Mouse (Mus musculus): ENCODE results near the gene Rasgef1b. TPM values are rescaled to one million over a fixed set of nuclear protein-coding genes. Genes with fewer than 3 reads are reported as not detected.

The Rasgef1b gene
- polyA plus RNA-seq, 1 experiment from 2014 or later, result 83.7 TPM

DNA sequence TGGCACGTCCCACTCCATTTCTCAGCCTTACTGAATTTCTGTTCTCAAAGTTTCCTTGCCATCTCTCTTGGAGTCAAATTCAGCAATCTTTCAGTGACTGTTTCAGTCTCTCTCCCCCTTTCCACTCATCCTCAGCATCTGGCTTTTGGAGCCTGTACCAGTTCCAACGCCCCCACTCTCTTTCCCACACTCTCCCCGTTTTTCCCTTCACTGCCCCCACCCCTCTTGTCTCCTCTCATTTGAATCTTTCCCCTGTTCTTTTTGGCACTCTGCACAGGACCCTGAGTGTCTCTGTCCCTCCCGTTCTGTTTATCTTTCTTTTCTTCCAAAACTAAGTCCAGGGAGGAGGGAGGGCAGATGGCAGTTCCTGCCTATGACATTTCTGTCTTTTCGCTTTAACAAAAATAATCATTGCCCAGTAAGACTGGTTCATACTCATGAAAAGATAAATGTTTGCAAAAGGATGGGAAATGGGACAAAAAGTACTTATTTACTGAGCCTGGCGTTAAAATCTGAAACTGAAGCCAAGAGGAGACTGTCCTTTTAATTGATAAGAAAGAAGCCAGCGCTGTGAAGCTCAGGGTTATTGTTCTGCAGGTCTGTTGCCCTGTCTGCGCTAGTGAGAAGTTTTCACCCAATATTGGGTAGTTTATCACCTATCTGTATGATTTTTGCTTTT lies 388.4 kb downstream of the Rasgef1b start:
- Histone ChIP-seq H3K36me3 (ENCODE audit: control insufficient read depth, insufficient read depth, low read length) (no peaks in the 10 kb centered on the region), H3K27me3 (ENCODE audit: control insufficient read depth, insufficient read depth, low read length) (no peaks in the 10 kb centered on the region), H3K9me3 (ENCODE audit: control insufficient read depth, low read length) (no peaks in the 10 kb centered on the region), H3K4me1 (ENCODE audit: control insufficient read depth, insufficient read depth, low read length) (no peaks in the 10 kb centered on the region), H3K9ac (replicated peaks; ENCODE audit: low read depth, low read length) (no peak overlapping the region), H3K4me3 (ENCODE audit: low read depth, low read length) (no peak overlapping the region), H3K27ac (ENCODE audit: low read depth, low read length) (no peak overlapping the region), H3K4me2 (ENCODE audit: low read depth, low read length) (no peak overlapping the region)
- no peak for ATAC-seq (ENCODE audit: low read depth)
- 72% methylated on average over 8 of the region's 8 CpGs for WGBS

GRCm38 (mm10) chr5:99339790-99340189 lies 389.1 kb downstream of the Rasgef1b start:
- no peaks in the 10 kb centered on the region for H3K9me3 ChIP-seq (ENCODE audit: control insufficient read depth, low read length)
- 71% methylated on average over 15 of the region's 15 CpGs for WGBS
- no peaks in the 10 kb centered on the region for H3K36me3 ChIP-seq (ENCODE audit: control insufficient read depth, insufficient read depth, low read length)
- no peaks in the 10 kb centered on the region for H3K4me1 ChIP-seq (ENCODE audit: control insufficient read depth, insufficient read depth, low read length)
- no peak overlapping the region for H3K4me3 ChIP-seq (ENCODE audit: low read depth, low read length)
- H3K9ac ChIP-seq (replicated peaks; ENCODE audit: low read depth, low read length), result no peak overlapping the region
- ATAC-seq (ENCODE audit: low read depth), result no peak
- no peak overlapping the region for H3K4me2 ChIP-seq (ENCODE audit: low read depth, low read length)
- H3K27ac ChIP-seq (ENCODE audit: low read depth, low read length), result no peak overlapping the region
- no peaks in the 10 kb centered on the region for H3K27me3 ChIP-seq (ENCODE audit: control insufficient read depth, insufficient read depth, low read length)

DNA sequence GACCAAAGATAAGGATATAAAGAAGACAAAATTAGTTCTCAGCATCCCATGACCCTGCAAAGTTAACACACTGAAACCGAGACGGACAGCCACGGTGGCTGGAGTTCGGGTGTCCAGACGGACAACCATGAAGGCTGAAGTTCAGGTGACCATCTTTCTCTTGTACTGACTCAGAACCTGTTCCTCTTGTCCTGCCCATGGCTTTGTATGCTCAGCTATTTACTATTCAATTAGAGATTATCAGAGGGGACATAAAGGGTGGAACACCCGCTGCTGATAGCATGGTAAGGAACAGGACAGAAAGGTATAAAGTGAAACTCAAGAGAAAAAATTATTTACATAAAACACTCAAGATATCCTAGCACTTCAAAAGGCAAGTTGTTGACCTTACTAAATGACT lies 390.0 kb downstream of the Rasgef1b start:
- no peak overlapping the region for H3K4me3 ChIP-seq (ENCODE audit: low read depth, low read length)
- H3K4me2 ChIP-seq (ENCODE audit: low read depth, low read length), result no peak overlapping the region
- no peaks in the 10 kb centered on the region for H3K36me3 ChIP-seq (ENCODE audit: control insufficient read depth, insufficient read depth, low read length)
- H3K9ac ChIP-seq (replicated peaks; ENCODE audit: low read depth, low read length), result no peak overlapping the region
- no peak overlapping the region for H3K27ac ChIP-seq (ENCODE audit: low read depth, low read length)
- no peak for ATAC-seq (ENCODE audit: low read depth)
- WGBS, result 95% methylated on average over 6 of the region's 6 CpGs
- H3K9me3 ChIP-seq (ENCODE audit: control insufficient read depth, low read length), result no peaks in the 10 kb centered on the region
- H3K27me3 ChIP-seq (ENCODE audit: control insufficient read depth, insufficient read depth, low read length), result no peaks in the 10 kb centered on the region
- H3K4me1 ChIP-seq (ENCODE audit: control insufficient read depth, insufficient read depth, low read length), result no peaks in the 10 kb centered on the region

DNA sequence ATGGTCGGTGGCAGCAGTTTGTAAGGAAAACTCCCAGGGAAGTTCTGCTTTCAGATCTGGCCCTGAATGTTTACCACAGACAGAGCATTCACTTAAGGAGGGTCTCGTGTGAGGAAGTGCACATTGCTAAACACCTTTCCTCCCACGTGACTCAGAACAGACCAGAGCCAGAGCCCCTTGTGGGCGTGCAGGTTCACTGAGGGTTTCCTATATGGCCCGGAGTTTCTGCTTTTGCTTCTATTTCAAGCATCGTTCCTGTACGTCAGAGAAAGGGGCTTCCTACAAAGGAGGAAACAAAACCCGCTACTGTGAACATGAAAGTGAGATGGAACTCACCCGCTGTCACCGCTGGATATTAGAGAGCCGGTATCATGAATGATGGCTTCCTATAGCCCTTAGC lies 392.4 kb downstream of the Rasgef1b start:
- ATAC-seq (ENCODE audit: low read depth), result no peak
- no peaks in the 10 kb centered on the region for H3K9me3 ChIP-seq (ENCODE audit: control insufficient read depth, low read length)
- no peaks in the 10 kb centered on the region for H3K4me1 ChIP-seq (ENCODE audit: control insufficient read depth, insufficient read depth, low read length)
- no peak overlapping the region for H3K9ac ChIP-seq (replicated peaks; ENCODE audit: low read depth, low read length)
- no peak overlapping the region for H3K4me2 ChIP-seq (ENCODE audit: low read depth, low read length)
- H3K27me3 ChIP-seq (ENCODE audit: control insufficient read depth, insufficient read depth, low read length), result no peaks in the 10 kb centered on the region
- H3K4me3 ChIP-seq (ENCODE audit: low read depth, low read length), result no peak overlapping the region
- no peaks in the 10 kb centered on the region for H3K36me3 ChIP-seq (ENCODE audit: control insufficient read depth, insufficient read depth, low read length)
- WGBS, result 72% methylated on average over 11 of the region's 11 CpGs
- H3K27ac ChIP-seq (ENCODE audit: low read depth, low read length), result no peak overlapping the region

DNA sequence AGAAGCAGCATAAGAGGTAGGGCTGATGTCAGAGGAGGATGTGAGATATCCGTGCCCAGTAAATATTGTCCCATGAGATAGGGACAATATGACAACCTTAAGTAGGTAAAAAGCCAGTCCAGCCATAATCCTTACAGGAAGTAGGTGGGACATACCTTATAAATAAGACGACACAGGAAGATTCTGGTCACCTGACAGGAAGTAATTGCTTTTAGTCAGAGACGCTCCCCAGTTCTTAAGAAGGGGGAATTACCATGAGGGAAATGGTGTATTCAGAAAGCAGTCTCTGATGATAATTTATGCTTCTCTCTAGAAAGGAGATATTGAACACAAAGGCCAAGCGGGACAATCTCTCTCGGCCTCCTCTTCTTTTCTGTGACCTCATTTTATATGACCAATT lies 394.8 kb downstream of the Rasgef1b start:
- H3K4me1 ChIP-seq (ENCODE audit: control insufficient read depth, insufficient read depth, low read length), result no peaks in the 10 kb centered on the region
- no peak for ATAC-seq (ENCODE audit: low read depth)
- WGBS, result 75% methylated on average over 5 of the region's 5 CpGs
- no peaks in the 10 kb centered on the region for H3K27me3 ChIP-seq (ENCODE audit: control insufficient read depth, insufficient read depth, low read length)
- H3K4me3 ChIP-seq (ENCODE audit: low read depth, low read length), result no peak overlapping the region
- no peak overlapping the region for H3K9ac ChIP-seq (replicated peaks; ENCODE audit: low read depth, low read length)
- no peaks in the 10 kb centered on the region for H3K36me3 ChIP-seq (ENCODE audit: control insufficient read depth, insufficient read depth, low read length)
- H3K27ac ChIP-seq (ENCODE audit: low read depth, low read length), result no peak overlapping the region
- no peak overlapping the region for H3K4me2 ChIP-seq (ENCODE audit: low read depth, low read length)
- H3K9me3 ChIP-seq (ENCODE audit: control insufficient read depth, low read length), result no peaks in the 10 kb centered on the region

- Histone ChIP-seq H3K4me2 (ENCODE audit: low read depth, low read length) (no peak overlapping the region), H3K9ac (replicated peaks; ENCODE audit: low read depth, low read length) (no peak overlapping the region), H3K27ac (ENCODE audit: low read depth, low read length) (no peak overlapping the region), H3K4me3 (ENCODE audit: low read depth, low read length) (no peak overlapping the region), H3K4me1 (ENCODE audit: control insufficient read depth, insufficient read depth, low read length) (no peaks in the 10 kb centered on the region), H3K9me3 (ENCODE audit: control insufficient read depth, low read length) (no peaks in the 10 kb centered on the region), H3K27me3 (ENCODE audit: control insufficient read depth, insufficient read depth, low read length) (no peaks in the 10 kb centered on the region), H3K36me3 (ENCODE audit: control insufficient read depth, insufficient read depth, low read length) (no peaks in the 10 kb centered on the region)
- WGBS, result 92% methylated on average over 2 of the region's 2 CpGs
- ATAC-seq (ENCODE audit: low read depth), result no peak
Measured at GRCm38 (mm10) chr5:99332021-99332420, 396.8 kb downstream of the Rasgef1b start.

DNA sequence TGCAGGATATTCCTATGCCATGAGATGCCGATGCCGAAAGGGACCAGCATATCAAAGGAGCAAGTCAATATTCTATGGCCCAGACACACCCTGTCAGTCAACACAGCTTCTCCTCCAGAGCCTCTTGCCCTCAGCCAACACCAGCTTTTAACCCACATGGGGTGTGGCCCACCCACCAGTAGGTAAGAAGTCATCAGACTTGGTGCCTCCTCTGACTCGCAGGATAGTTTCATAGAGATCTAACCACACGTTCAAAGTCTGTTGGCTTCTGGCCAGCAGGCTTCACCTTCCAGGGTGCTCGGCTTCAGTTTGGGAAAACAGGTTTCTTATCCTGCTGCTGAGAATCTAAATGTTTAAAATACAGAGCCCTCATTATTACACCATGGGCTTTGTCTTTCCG lies 399.8 kb downstream of the Rasgef1b start:
- Histone ChIP-seq H3K4me3 (ENCODE audit: low read depth, low read length) (no peak overlapping the region), H3K27me3 (ENCODE audit: control insufficient read depth, insufficient read depth, low read length) (no peaks in the 10 kb centered on the region), H3K27ac (ENCODE audit: low read depth, low read length) (no peak overlapping the region), H3K9ac (replicated peaks; ENCODE audit: low read depth, low read length) (no peak overlapping the region), H3K36me3 (ENCODE audit: control insufficient read depth, insufficient read depth, low read length) (no peaks in the 10 kb centered on the region), H3K9me3 (ENCODE audit: control insufficient read depth, low read length) (no peaks in the 10 kb centered on the region), H3K4me1 (ENCODE audit: control insufficient read depth, insufficient read depth, low read length) (no peaks in the 10 kb centered on the region), H3K4me2 (ENCODE audit: low read depth, low read length) (no peak overlapping the region)
- no peak for ATAC-seq (ENCODE audit: low read depth)
- 83% methylated on average over 6 of the region's 6 CpGs for WGBS

DNA sequence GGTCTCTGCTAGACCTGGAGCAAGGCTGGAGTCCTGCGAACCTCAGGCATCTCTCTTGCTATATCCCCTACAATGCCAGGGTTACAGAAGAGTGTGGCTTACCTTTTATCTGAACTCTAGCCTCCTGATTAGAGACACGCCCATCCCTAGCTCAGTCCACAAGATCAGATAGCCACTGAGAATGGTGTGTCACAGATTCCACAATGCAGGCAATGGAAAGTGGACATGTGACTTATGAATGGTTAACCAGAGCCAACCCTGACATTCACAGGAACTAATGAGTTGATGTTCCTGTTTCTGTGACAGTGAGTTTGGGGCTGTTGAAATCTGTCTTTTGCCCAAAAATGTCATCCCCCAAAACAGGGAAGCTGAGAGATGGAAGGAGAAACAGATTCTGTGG lies 401.8 kb downstream of the Rasgef1b start:
- Histone ChIP-seq H3K4me1 (ENCODE audit: control insufficient read depth, insufficient read depth, low read length) (no peaks in the 10 kb centered on the region), H3K4me2 (ENCODE audit: low read depth, low read length) (no peak overlapping the region), H3K36me3 (ENCODE audit: control insufficient read depth, insufficient read depth, low read length) (no peaks in the 10 kb centered on the region), H3K4me3 (ENCODE audit: low read depth, low read length) (no peak overlapping the region), H3K9ac (replicated peaks; ENCODE audit: low read depth, low read length) (no peak overlapping the region), H3K27me3 (ENCODE audit: control insufficient read depth, insufficient read depth, low read length) (no peaks in the 10 kb centered on the region), H3K27ac (ENCODE audit: low read depth, low read length) (no peak overlapping the region), H3K9me3 (ENCODE audit: control insufficient read depth, low read length) (no peaks in the 10 kb centered on the region)
- 88% methylated on average over 2 of the region's 2 CpGs for WGBS
- no peak for ATAC-seq (ENCODE audit: low read depth)

- Histone ChIP-seq H3K4me2 (ENCODE audit: low read depth, low read length) (no peak overlapping the region), H3K4me3 (ENCODE audit: low read depth, low read length) (no peak overlapping the region), H3K27ac (ENCODE audit: low read depth, low read length) (no peak overlapping the region), H3K9ac (replicated peaks; ENCODE audit: low read depth, low read length) (no peak overlapping the region), H3K4me1 (ENCODE audit: control insufficient read depth, insufficient read depth, low read length) (peaks cover under 1% of the 10 kb centered on the region; the same call in 1 of the 2 replicates), H3K9me3 (ENCODE audit: control insufficient read depth, low read length) (no peaks in the 10 kb centered on the region), H3K36me3 (ENCODE audit: control insufficient read depth, insufficient read depth, low read length) (no peaks in the 10 kb centered on the region), H3K27me3 (ENCODE audit: control insufficient read depth, insufficient read depth, low read length) (no peaks in the 10 kb centered on the region)
- no peak for ATAC-seq (ENCODE audit: low read depth)
Measured at GRCm38 (mm10) chr5:99325301-99325700, 403.6 kb downstream of the Rasgef1b start.

Data from neural tube, embryonic 14.5 days (tissue).